Mouse (Mus musculus) embryo, embryonic 10.5 days (tissue): Measurements from ENCODE around the gene Eif4enif1.
"Not testable (repeated sequence)": the region's sequence is repeated elsewhere in the genome, so short reads cannot be mapped to it uniquely, and the experiment has no call there.

Source experiments
- DNase-seq: peaks from one replicate; pipeline ENCODE4 v3.0.0-alpha.2; 2015; ENCODE audit warnings: low spot score

Gene Eif4enif1

DNA sequence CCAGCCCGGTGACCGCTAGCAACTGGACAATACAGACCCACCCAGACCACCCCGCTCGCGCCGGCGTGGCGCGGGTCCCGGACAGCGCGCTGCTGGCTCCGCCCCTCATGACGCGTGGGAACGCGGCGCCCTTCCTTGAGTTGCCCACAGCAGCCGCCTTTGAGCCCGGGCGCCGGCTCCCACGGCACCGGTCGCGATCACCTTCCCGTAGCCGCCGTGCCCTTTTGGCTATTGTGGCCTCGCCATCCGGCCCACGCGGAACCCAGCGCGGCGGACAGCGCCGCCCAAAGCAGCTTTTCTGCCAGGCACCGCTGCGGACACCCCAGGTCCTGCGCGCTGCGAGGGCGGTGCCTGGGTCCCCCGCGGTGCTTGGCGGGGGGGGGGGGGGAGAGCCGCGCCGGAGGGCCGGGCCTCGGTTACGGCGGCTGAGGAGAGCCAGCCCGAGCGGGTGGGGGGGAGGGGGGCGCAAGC, at the start of gene Eif4enif1:
Eif4enif1 (plus strand) TSS at position 162 of the 471 bp plus-strand sequence.
- peak; percentile 93 for DNase-seq

GRCm38 (mm10) chr11:3153666-3154397, 48.4 kb upstream of the Eif4enif1 start:
- DNase-seq = peak; percentile 31

GRCm38 (mm10) chr11:3156991-3157390, 45.2 kb upstream of the Eif4enif1 start:
- not testable (repeated sequence) for DNase-seq

DNA sequence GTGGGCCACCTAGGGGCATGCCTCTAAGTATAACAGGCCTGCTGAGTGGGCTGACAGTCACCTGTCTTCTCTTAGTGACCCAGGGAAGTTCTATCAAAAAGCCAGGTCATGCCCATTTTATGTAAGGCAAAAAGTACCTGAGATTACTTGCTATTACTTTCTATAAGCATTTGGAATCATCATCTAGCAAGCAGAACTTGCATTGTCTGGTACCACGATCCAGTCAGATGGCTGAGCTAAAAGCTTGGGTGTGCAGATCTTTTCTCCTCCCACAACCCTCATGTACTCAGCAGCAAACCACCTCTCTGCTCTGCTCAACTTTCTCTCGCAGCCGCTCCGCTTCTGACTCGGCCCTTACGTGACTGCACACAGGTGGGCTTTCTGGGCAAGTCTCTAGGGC, 44.2 kb upstream of the Eif4enif1 start:
- not testable (repeated sequence) for DNase-seq

DNA sequence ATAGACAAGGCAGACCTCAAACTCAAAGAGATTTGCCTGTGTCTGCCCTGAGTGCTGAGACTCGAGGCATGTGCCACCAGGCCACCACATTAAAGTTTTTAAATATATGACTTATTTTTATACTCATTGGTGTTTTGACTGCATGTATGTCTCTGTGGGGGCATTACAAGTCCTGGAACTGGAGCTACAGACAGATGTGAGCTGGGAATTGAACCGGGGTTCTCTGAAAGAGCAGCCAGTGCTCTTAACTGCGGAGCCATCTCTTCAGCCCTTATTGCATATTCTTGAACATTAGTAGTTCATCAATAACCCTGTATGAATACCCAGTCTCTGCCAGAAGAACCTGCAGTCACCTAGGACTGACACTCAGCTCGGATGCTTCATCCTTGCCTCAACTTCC, 43.4 kb upstream of the Eif4enif1 start:
- not testable (repeated sequence) for DNase-seq

DNA sequence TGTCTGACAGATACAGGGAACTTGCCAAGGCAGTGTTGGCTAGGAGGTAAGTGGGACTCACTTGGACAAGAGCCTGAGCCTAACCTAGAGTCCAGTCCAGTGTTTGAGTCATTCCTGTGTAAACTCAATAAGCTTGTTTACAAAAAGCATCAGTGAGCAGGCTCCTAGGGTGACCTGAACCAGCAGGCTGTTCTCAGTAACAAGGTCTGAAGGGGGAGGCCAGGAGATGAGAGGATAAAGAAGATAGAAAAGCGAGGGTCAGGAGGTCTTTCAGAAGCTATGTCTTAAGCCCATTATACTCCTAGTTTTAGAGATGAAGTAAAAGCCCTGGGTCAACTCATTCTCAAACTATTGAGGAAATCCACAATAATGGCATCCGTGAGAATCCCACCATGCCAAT, 40.8 kb upstream of the Eif4enif1 start:
- peak; percentile 23 for DNase-seq

GRCm38 (mm10) chr11:3162236-3162897, 39.8 kb upstream of the Eif4enif1 start:
- peak; percentile 17 for DNase-seq

DNA sequence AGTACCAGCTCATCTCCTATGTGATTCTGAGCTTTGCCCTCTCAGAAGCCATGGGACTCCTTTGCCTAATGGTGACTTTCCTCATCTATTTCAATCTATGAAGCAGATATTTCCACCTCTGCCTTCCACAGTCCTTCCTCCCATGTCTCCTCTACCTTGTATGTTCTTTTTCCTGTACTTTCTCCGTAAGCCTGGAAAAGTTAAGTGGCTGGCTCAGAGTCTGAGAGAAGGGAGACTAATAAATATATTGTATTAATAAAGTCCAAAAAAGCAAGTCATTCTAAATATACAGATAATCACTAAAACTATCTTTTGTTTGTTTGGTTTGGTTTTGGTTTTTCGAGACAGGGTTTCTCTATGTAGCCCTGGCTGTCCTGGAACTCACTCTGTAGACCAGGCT, 39.1 kb upstream of the Eif4enif1 start:
- not testable (repeated sequence) for DNase-seq

DNA sequence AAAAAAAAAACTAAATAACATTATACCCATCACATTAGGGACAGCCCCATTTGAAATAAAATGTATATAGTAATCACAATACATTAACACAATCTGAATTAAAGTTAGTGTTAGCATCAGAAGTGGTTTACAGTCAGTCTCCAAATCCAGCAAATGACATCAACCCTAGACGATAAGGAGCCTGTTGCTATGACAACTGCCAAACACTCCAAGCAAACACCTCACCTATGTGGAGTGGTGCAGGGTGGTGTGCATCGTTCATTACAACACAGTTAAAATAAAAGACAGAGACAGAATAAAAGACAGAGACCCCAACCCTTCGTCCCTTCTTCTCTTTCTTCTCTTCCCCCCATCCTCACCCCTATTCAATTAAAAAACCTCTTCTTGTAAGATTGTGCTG, 38.5 kb upstream of the Eif4enif1 start:
- not testable (repeated sequence) for DNase-seq

- DNase-seq = peak; percentile 24
These were observed 36.9 kb upstream of the Eif4enif1 start for GRCm38 (mm10) chr11:3165210-3165782.

DNA sequence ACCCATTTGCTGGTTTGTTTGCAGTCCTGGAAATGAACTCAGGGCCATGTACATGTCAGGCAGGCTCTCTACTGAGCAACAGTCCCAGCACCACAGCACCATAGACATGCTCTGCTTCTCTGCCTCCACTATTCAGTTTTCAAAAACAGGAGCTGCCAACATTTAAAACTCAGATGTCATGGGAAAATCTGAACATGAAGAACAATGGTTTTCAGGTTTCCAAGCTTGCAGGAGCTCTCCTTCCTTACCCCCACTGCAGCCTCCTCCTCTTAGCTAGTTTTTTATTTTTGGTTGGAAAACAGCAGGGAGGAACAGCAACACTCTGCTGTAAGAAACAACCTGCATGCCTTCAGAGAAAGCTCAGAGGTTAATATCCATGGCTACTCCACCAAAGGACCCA, 35.9 kb upstream of the Eif4enif1 start:
- not testable (repeated sequence) for DNase-seq

DNA sequence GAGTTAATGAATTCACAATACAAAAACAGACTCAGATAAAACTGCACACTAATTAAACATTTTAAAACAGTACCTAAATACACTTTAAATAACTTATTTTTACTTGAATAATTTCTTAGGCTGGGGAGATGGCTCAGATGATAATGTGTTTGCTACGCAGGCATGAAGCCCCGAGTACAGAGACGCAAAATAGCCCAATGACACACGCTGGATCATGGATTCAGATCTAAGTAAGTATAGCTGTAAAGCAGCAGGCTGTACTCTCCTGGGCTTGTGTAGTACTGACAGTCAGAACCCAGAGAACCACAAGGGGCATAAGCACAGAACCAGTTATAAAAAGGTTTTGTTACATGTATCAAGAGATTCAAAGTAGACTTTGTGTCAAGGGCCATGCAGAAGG, 35.1 kb upstream of the Eif4enif1 start:
- DNase-seq = not testable (repeated sequence)

DNA sequence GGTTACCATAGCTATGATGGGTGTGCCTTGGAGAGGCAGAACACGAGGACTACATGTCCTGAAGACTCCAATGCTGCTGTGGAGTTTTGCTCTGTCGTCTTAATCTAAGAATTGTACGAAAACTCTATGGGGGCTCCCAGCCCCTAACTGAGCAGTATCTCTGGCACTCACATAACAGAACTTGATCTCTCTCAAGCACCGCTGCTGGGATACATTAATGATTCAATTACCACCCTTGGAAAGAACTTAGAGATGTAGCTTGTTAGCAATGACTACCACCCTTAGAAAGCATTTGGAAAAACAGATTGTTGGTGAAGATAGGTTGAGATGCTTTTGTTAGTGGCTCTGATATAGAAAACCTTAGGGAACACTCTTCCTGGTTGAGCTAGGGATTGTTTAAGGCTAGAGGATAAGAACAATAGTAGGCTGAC, 34.6 kb upstream of the Eif4enif1 start:
- DNase-seq = not testable (repeated sequence)

DNA sequence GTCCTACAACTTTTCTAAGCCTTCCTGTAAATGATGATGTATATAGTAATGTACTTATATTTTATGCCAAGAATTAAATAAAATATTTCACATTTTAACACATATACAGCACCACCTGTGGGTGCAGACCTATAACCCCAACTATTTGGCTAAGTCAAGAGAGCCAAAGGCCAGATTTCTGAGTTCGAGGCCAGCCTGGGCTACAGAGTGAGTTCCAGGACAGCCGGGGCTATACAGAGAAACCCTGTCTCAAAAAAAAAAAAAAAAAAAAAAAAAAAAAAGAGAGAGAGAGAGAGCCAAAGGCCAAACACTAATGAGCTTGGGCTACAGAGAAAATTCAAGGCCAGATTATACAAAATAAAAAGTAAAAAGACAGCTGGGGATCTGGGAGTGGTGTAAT, 33.1 kb upstream of the Eif4enif1 start:
- not testable (repeated sequence) for DNase-seq

DNA sequence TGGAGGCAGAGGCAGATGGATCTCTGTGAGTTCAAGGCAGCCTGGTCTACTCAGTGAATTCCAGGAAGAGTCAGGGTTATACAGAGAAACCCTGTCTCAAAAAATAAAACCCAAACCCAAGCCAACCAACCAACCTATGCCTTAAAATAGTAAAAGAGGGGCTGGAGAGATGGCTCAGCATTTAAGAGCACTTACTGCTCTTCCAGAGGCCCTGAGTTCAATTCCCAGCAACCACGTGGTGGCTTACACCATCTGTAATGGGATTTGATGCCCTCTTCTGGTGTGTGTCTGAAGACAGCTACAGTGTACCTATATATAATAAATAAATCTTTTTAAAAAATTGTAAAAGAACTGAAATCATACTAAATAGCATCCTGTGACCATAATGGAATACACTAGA, 30.3 kb upstream of the Eif4enif1 start:
- DNase-seq = not testable (repeated sequence)

DNA sequence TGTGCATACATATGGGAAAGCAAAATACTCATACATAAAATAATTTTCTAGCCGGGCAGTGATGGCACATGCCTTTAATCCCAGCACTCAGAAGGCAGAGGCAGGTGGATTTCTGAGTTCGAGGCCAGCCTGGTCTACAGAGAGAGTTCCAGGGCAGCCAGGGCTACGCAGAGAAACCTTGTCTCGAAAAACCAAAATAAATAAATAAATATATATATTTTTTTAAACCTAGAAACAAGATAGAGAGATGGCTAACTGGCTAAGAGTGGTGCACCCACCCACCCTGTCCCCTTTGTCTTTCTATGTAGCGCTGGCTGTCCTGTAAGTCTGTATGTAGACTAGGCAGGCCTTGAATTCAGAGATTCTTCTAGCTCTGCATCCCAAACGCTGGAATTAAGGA, 29.7 kb upstream of the Eif4enif1 start:
- DNase-seq = not testable (repeated sequence)

DNA sequence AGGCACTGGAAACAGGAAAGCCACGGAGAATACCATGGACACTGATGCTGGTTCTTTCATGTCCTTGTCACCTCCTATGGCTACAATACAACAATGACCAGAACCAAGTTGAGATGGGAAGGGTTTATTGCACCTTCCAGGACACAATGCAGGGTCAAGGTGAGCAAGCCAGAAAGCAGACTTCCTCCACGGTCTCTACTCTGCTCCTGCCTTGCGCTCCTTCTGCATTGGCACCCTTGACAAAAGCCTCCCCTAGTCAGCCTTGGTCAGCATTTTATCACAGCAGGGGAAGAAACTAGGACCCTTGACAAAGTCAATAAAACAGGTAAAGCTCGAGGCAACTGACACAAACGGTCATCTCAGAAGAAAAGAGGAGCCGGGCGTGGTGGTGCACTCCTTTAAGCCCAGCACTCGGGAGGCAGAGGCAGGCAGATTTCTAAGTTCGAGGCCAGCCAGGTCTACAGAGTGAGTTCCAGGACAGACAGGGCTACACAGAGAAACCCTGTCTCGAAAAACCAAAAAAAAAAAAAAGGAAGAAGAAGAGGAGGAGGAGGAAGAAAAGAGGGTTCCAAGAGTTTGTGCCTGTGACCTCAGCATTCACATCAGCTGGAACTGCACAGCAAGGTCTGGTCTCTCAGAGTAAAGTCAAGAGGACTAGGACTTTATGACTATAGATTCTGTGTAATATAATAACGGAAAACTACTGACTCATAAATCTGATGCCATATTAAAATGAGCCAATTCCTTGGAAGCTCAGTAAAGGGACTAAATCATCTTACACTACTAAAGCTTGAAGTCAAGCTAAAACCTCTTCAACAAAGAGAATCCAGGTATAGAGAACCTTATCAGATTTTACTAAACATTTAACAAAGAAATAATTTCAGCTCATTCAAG, 28.5 kb upstream of the Eif4enif1 start:
- DNase-seq = not testable (repeated sequence)

- not testable (repeated sequence) for DNase-seq
These were observed 23.0 kb upstream of the Eif4enif1 start for GRCm38 (mm10) chr11:3178968-3179725.

DNA sequence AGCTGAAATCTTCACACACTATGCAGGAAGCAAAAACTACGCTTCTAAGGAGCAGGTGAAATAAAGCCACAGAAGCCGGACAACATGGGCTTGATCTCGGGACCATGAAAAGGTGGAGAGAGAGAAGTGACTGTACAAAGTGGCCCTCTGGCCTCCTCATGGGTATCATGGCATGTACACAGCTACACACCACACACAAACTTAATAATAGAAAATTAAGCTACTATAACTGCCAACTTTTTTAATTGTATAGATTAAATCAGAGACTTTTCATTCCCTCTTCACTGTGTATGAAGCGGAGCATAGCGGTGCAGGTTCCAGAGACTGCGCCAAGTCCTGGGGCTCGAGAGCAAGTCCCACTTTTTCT, 22.5 kb upstream of the Eif4enif1 start:
- not testable (repeated sequence) for DNase-seq

GRCm38 (mm10) chr11:3180510-3181160, 21.6 kb upstream of the Eif4enif1 start:
- not testable (repeated sequence) for DNase-seq

GRCm38 (mm10) chr11:3181250-3181649, 20.9 kb upstream of the Eif4enif1 start:
- not testable (repeated sequence) for DNase-seq
